Mouse (Mus musculus): ENCODE measurements around the gene 3110082I17Rik.

GRCm38 (mm10) chr5:139321331-139321730, 139.0 kb downstream of the 3110082I17Rik start:
- no peak for TF ChIP-seq CTCF (conservative IDR thresholded peaks at IDR 0.05; ENCODE audit: insufficient read depth, insufficient read length, low read depth, low read length)
- no peak for TF ChIP-seq POLR2A (IDR thresholded peaks at IDR 0.05; ENCODE audit: low read depth, low read length)
